Mouse (Mus musculus) layer of hippocampus, postnatal 25 days (tissue): Measurements from ENCODE around the gene Gsdme. TPM values are rescaled to one million over a fixed set of nuclear protein-coding genes. Genes with fewer than 3 reads are reported as not detected.

ENCODE experiments used
- DNase-seq, 2 experiments: peaks; one replicate each; pipeline ENCODE4 v3.0.0; 2022; ENCODE audit warnings: mixed read lengths in 2 of 2, low spot score in 1 of 2; ENCODE audit errors: extremely low spot score in 1 of 2
- total RNA-seq, 2 experiments: library from RNA; stranded (reverse); gene quantifications; 2 replicates each; pipeline ENCODE4 v1.2.3; 2021

The Gsdme gene
- total RNA-seq: 10 to 100 TPM in 1 of 2 experiments, 1 to 10 TPM in 1; 9.6 to 11.2 TPM

DNA sequence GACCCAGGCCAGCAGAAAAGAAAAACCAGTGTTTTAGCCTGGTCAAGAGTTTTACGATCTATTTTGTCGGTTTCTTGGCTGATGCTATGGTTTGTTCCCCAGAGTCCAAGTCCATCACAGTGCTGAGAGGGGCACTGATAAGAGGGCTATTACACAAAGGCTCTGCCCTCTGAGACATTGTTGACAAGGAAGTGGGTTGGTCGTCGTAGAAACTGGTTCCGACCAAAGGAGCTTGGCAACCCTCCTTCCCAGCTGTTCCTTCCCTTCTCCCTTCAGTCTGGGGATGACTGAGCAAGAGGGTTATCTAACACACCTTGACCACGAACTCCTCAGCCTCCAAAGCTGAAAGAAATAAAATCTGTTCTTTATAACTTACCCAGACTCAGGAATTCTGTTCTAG is at the start of gene Gsdme:
Gsdme (minus strand) TSS at position 193 of the 400 bp plus-strand sequence.
- DNase-seq: no peak

DNA sequence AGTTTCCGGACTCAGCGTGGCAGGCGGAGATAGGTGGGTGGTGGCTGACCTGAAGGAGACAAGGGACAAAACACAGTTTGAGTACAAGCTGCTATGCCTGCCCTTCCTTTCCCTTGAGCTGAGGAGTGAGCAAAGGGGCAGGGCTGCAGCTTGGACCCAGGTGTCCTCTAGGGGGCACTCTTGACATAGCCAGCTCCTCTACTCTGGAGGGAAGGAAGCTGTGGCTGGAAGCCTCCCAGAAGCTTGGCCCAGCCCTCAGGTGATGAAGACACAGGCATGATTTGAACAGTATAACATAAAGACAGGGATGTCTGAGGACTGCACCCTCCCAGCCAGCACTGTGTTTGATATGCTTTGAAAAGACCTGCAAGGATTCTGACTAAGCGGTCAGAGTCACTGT is 49.0 kb upstream of the Gsdme start:
- DNase-seq: peak; percentile 68 to 71

DNA sequence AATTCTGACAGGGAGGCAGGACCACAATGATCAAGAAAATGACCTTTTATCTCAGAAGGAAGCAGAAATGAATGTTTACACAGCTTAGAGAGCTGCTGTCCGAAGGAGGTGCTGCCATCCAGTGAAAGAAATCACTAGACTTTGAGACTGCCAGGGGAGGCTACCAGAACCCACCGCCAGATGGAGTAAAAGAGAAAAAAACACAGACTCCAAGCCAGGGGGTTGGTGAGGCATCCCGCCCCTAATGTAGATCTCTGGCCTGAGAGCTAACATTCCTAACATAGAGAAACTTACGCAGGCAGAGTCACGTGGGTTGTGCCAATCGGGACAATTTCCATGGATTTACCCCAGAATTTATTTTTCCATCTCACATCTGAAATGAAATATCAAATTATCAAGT is 45.4 kb upstream of the Gsdme start:
- DNase-seq: peak in 1 of 2 experiments; percentile 65

DNA sequence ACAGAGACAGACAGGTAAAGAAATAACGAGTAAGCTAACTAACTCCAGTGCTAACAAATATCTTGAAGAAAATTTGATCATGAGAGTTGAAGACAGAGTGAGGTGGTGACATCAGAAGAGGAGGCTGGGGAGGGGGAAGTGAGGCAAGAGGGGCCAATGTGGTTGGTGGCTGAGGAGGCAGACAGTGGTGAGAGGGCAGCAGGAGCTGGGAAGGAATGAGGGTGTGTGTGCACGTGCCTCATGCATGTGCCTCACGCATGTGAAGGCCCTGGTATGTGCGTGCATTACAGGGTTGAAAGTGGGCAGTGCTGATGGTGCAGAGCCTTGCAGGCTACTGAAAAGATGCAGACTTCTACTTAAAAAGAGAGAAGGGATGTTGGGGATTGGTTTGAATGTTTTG is 43.0 kb upstream of the Gsdme start:
- DNase-seq: no peak

DNA sequence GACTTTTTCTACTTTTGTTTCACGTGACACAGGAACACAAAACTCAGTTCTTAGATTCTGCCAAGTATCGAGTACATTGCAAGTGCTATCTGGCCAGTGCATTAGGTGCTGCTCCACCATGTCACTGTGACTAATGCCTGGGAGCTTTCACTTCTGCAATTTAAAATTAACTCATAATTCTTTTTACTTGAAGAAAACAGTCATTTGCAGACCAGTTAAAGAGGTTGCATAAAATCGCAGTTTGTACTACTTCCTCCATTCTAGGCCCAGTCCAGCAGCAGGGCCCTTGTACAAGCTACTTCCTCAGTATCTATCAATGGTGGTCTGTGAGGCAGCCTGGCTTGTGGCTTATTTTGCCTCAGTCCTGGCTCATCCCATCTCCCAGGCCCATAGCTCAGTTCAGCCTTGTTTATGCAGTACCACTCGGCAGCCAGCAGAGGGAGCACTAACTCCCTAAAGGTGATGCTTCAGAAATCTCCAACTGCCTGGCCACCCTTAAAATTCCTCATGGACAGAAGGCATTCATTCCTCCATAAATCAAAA is 41.4 kb upstream of the Gsdme start:
- peak; percentile 72 to 92 for DNase-seq

DNA sequence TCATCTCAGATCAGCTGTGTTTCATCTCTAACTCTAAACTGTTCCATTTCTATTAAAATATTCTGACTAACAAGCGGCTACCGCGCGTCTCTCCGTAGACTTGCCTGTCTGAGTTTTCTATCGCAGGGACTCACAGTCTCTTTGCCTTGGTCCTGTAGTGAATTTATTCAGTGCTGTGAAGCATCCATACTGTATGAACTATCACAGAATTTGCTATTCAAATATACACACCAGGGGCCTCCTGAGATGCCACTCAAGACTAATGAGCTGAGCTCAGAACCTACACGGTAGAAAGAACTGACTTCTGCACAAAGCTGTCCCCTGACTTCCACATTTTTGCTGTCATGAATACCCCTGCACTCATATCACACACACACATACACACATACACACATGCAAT is 37.5 kb upstream of the Gsdme start:
- no peak for DNase-seq

DNA sequence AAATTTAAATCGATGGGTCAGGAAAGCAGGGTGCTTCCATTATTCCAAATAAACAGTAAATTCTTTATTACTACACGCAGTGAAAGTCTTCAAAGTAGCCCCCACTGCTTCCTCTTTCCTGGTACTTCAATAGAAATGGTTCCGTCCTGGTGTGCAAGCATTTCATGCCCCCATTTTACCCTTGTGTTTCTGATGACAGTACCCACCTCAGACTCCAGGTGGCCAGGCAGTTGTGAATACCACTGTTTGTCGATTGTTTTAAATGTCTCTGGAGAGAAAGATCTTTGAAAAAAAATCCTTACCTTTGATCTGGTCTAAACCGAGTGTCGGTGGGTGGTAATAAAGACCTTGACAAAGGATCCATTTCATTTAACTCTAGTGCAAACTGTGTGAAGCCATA is 37.0 kb upstream of the Gsdme start:
- no peak for DNase-seq

DNA sequence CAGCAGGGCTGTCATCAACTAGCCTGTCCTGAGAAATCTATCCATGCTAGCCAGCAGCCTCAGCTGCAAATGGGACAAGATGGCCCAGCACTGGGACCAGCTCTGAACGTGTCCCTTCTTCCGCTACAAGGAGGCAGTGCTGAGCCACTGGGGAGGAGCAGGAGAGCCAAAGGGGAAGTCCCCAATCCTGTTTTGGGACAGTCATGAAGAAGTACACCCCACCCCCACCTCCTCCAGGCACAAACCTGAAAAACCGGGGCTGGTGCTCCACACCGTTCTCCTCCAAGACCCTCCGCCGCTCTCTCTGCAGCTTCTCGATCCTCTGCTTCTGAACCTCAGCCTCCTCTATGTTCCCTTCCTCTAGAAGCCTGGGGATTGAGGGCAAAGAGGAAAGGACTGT is 35.4 kb upstream of the Gsdme start:
- no peak for DNase-seq

DNA sequence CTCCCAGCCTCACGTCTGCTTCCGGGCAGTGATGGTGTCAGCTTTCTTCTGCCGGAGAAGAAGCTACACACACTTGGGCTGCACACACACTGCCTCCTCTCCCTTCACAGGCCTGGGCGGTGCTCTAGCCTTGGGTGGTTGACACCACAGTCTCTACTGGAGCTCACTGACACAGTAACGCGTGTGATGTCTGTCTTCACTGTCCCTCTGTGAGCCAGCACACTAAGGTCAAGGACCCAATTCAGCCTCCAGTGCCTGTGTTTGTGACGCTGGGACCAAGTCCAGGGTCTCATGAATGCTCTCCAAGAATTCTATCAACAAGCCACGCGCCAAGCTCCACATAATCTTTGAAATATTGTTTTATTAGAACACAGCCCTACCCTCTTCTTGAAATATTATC is 34.0 kb upstream of the Gsdme start:
- no peak for DNase-seq

DNA sequence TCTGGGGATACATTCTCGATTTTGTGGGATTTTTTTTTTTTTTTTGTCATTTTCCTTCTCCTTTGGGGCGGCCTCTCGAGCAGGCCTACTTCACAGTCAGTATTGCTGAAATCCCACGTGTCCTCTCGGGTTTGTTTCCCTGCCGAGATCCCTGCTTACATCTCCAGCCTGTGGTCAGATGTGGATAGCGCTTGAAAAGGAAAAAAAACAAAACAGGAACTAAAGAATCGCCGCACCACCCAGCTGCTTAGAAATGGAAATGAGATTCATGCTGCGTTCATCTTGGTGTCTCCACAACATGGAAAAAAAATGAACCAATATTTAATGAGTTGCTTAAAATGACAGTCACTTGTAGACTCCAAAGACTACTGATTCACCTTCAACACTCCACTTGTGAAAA is 31.5 kb upstream of the Gsdme start:
- no peak for DNase-seq

DNA sequence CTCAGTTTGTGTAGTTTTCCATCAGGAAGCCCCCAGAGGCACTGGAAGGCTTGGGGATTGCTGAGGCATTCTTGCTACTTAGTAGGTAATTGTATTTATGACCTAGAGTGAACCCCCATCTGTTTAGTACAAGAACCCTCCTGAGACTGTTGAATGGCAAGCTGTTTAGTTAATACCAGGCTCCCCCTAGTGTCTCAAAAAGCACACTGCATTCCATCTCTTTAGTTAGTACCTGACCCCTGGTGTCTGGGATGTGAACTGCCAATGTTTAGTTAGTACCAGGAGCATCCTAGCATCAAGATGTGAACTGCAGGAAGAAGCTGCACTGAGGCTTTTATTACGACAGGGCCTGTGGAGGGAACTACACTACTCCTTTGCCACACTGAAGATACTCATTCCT is 30.5 kb upstream of the Gsdme start:
- peak; percentile 36 to 67 for DNase-seq

DNA sequence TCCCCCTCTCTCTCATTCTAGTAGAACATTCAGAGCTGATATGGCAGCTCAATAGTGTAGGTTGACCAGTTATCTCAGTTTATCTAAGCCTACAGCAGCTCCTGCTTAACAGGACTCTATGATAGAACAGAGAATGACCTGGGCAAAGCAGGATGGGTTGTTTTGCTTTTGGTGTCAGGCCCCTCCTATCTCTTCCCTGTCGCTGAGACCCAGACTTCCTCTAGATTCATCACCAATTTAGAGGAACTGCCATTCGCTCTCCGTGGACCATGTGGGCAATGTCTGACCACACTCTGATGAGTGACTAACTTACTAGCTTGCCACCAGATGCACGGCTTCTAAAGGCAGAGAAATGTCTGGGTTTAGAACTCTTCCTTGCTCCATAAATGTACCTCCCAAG is 28.0 kb upstream of the Gsdme start:
- no peak for DNase-seq

DNA sequence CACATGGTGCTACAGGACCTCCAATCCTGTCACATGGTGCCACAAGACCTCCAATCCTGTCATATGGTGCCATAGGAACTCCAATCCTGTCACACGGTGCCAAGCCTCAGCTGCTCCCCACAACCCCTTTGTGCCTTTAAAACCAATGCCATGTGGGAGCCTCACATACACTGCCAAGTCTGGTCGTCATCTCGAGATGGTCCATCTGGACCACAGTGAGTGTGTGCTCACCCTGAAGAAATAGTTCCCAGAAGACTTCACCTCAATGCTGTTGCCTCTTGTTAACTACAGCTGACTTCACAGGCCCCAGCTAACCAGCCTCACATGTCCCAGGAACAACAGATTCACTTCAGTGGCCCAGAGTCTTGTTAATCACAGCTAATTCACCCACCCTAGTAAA is 23.2 kb upstream of the Gsdme start:
- no peak for DNase-seq

DNA sequence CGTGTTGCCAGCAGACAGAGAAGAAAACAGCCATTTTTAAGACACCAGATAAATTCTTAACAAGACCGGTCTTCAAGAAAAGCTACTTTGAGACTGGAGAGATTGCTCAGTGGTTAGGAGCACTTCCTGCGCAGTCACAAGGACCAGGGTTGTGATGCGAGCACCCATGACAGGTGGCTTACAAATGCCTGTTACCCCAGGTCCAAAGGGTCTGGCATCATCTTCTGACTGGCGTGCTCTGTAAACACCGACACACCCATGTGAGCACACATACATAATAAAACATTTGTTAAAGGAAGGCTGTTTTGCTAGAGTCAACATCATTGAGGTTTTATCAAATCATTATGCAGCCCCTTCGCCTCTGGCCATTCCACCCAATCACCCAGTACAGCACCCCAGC is 16.0 kb upstream of the Gsdme start:
- no peak for DNase-seq

DNA sequence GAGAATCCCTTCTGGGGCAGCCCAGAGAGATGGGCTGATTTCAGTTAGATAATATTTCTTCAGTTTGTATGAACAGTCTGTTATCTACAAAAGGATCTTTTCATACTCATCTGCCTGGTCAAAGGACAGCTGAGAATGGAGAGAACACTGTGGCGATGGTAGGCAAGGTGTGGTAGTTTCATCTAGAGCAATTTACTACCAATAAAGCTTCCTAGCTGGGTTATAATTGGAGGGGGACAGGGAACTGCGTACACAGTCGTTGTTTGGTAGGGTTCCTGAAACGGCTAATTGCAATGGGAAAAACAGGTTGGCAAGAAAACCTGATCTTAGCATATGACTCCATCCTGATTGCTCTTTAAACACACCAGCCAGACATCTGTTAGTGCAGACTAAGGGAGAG is 10.3 kb upstream of the Gsdme start:
- no peak for DNase-seq

DNA sequence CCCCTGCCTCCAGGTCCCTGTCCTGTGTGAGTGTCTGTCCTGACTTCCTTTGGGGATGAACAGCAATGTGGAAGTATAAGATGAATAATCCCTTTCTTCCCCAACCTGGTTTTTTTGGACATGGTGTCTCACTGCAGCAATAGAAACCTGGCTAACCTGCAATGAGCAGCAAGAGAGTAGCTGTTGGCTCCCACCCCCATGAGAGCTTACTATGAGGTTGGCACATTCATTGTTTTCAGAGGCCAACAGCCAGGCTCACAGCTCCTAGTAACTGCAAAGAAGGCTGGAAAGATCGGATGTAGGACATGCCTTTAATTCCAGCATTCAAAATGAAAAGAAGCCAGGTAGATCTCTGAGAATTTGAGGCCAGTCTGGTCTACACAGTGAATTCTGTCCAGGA is 9.8 kb upstream of the Gsdme start:
- DNase-seq: no peak

DNA sequence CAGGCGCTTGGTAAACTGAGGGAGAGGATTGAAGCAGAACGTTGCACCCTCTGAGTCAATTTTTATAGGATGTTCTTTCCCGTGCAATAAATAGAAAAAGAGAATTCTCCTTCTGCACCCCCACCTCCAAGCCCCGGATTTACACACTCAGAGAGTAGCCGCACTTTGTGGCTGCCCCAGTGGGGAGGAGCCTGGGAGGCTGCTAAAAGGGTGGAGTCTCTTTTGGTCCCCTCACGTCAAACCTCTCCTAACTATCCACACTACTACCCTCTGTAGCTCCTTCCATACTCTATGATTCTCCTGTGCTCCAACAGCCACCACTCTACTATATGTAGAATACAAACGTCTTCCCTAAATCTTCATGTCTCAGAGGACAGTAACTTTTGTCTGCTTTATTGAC is 1.4 kb downstream of the Gsdme start:
- DNase-seq: no peak

DNA sequence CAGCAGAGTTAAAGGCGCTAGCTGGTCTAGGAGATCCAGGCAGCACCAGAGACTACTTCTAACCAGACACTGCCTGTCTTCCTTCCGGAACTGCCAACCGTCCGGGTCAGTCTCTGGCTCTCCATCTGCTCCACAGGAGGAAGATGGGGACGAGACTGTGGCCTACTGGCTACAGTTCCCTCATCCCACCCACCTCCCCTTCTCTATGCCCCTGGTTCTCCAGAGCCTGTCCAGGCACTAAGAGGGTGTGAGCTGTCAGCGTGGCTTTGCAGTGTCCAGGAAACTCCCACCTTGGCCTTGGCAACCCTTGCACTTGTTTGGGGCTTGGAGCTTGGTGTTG is 1.8 kb downstream of the Gsdme start:
- no peak for DNase-seq

DNA sequence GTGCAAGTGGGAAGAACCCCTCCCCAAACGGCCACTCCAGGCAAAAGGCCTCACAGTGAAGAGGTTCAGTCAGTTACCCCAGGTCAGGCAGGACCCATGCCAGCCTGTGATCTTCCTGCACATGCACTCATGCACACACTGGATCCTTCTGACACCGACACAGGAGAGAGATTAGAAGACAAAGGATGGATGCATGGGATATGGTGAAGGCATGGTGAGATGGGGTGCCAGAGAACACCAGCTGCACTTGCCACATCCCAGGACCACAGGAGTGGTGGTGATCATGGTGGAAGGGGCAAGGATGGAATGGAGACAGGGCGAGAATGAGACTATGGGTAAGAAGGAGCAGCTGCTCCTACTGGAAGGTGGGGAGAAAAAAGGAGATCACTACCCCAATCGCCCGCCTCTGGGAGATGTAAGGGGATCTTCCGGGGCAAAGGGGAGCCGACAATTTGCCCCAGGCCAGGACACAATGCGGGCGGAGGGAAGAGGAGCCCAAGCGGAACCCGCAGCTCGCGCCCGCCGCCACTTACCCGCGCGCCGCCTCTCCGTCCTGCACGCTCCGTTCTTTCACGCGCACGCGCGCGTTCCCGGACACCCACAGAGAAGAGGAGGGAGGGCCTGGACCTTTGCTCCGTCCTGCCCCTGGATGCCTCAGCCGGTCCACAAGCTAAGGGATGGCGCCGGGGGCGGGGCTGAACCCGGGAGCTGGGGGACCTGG is 2.3 kb downstream of the Gsdme start:
- DNase-seq: peak; percentile 75 to 76

DNA sequence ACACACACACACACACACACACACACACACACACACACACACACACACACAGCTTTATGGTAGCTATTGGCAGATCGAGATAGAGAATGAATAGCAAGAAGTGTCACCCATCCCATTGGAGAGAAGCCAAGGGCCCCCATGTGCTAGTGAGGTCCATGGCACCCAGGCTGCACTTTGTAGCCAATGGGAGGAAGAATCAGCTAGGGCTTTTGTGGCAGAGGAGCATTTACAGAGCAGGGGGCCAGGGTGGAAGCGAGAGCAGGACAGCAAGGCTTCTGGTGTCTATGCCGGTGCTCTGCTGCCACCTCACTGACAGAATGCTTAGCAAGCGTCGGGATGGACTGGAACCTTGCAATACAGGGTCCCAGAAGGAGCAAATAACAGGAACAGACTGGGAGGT is 8.3 kb downstream of the Gsdme start:
- no peak for DNase-seq

DNA sequence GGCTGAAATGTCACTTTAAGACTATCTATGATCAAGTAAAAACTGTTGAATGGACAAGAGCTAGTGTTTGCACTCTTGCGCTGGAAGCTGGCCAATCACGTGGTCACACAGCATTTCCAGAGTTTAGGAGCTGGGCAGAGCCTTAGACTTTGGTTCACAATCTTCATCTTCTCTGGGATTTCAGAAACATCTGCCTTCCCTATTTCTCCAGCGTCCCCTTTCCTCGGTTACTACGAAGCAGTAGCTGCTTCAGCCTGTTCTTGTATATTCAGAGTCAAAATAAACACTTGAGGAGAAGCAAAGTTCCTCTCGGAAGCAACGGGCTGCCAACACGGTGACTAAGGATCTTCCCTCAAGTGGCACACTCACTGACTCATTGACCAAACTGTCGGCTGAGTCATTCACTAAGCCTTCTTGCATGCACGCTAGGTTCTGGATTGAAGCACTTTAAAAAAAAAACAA is 8.9 kb downstream of the Gsdme start:
- DNase-seq: peak in 1 of 2 experiments; percentile 10

DNA sequence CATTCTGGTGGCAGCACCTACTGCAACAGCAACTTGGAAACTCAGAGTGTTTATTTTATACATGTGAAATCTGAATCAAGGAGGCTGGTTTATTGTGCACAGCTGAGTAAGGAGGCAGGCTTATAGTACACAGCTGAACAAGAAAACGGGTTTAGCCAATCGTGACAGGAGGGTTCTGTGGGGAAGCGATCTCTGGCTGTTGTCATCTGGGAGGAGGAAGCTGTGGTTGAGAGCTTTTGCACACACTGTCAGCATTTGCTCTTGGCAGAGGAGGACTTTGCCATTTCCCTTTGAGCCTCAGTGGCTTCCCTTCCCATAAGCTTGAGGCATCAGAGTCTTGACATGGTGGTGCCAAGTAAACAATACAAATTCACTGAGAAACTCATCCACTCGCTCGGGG is 11.0 kb downstream of the Gsdme start:
- no peak for DNase-seq

DNA sequence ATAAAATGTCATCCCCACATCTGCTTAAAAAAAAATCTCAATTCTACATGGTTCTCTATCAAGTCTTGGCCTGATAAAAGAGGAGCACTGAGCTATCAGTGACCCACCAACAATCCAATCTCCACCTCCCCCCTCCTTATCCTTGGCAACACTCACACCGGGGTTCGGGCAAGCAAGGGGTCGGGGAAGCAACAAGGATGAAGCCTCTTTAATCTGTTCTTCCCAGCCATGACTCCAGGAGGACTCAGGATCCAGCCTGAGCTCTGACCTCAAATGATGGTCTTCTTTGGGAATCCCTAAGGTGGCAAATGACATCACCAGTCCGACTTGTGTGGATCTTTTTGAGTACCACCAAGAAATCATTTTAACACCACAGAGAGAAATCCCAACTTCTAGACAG is 15.9 kb downstream of the Gsdme start:
- no peak for DNase-seq
